Mouse (Mus musculus) MEL (cell line): ENCODE measurements at regions not wholly inside any gene's neighbourhood (a gene's known extent, or its start where the extent isn't known, plus 50 kb on each side); places are given as distances from the start of the nearest gene placed in this dataset.

Experiments used
- DNase-seq: peaks from one replicate; pipeline ENCODE4 v3.0.0; 2011; ENCODE audit warnings: low read depth, low spot score
- H3K27ac ChIP-seq: 2 replicates; pipeline ENCODE4 v1.5.1; 2012; ENCODE audit warnings: low read depth, mild to moderate bottlenecking, control low read depth, low read length, moderate library complexity; ENCODE audit not compliant: control insufficient read depth
- H3K27me3 ChIP-seq, 2 experiments: fragments of 150-350 bp in 1 of 2; sonication (generic) in 1 of 2; 2 replicates each; pipeline ENCODE4 v1.6.1; 2012; ENCODE audit warnings: low read length in 2 of 2, mild to moderate bottlenecking in 2 of 2, improper control_type of control experiment in 1 of 2, moderate library complexity in 1 of 2; ENCODE audit not compliant: insufficient read depth in 2 of 2, control insufficient read depth in 1 of 2
- H3K36me3 ChIP-seq, 2 experiments: 2 replicates each; pipeline ENCODE4 v1.6.1; 2012 to 2014; ENCODE audit warnings: low read length in 2 of 2, improper control_type of control experiment in 1 of 2, inconsistent platforms in 1 of 2, mild to moderate bottlenecking in 1 of 2; ENCODE audit not compliant: insufficient read depth in 2 of 2, control insufficient read depth in 1 of 2
- H3K4me1 ChIP-seq, 2 experiments: fragments of 150-350 bp in 1 of 2; sonication (generic) in 1 of 2; 2 replicates each; pipeline ENCODE4 v1.6.1; 2012; ENCODE audit warnings: low read length in 2 of 2, improper control_type of control experiment in 1 of 2, mild to moderate bottlenecking in 1 of 2; ENCODE audit not compliant: insufficient read depth in 2 of 2, control insufficient read depth in 1 of 2
- H3K4me3 ChIP-seq, 2 experiments: fragments of 150-350 bp in 1 of 2; sonication (generic) in 1 of 2; 2 replicates each; pipeline ENCODE4 v1.5.1; 2012; ENCODE audit warnings: low read depth in 2 of 2, low read length in 2 of 2, mild to moderate bottlenecking in 2 of 2, moderate library complexity in 2 of 2, control low read depth in 1 of 2, improper control_type of control experiment in 1 of 2; ENCODE audit not compliant: control insufficient read depth in 1 of 2, insufficient read depth in 1 of 2
- H3K79me2 ChIP-seq: 2 replicates; pipeline ENCODE4 v1.6.1; 2012; ENCODE audit warnings: mild to moderate bottlenecking, low read length, moderate library complexity; ENCODE audit not compliant: control insufficient read depth, poor library complexity, insufficient read depth
- H3K9ac ChIP-seq: 2 replicates; pipeline ENCODE4 v1.6.1; 2012; ENCODE audit warnings: low read depth, mild to moderate bottlenecking, control low read depth, low read length, moderate library complexity; ENCODE audit not compliant: control insufficient read depth, poor library complexity, severe bottlenecking
- H3K9me3 ChIP-seq: fragments of 150-350 bp; sonication (generic); replicated peaks from 2 replicates; pipeline ENCODE4 v1.6.1; 2012; ENCODE audit warnings: mild to moderate bottlenecking, low read length, improper control_type of control experiment, moderate library complexity; ENCODE audit not compliant: insufficient read depth
- BHLHE40 ChIP-seq: IDR thresholded peaks from 2 replicates; pipeline ENCODE4 v1.6.1; 2012; ENCODE audit warnings: low read depth, mild to moderate bottlenecking, inconsistent platforms, low read length, improper control_type of control experiment, borderline replicate concordance
- CHD2 ChIP-seq: IDR thresholded peaks from 2 replicates; pipeline ENCODE4 v1.6.1; 2011; ENCODE audit warnings: low read length, improper control_type of control experiment
- CTCF ChIP-seq, 3 experiments: IDR thresholded peaks in 2 of 3; conservative IDR thresholded peaks in 1 of 3; 2 replicates each; pipeline ENCODE4 v1.5.1; 2011 to 2012; ENCODE audit warnings: low read length in 3 of 3, low read depth in 2 of 3, mild to moderate bottlenecking in 2 of 3, improper control_type of control experiment in 1 of 3, inconsistent platforms in 1 of 3, mixed read lengths in 1 of 3, moderate library complexity in 1 of 3; ENCODE audit not compliant: control insufficient read depth in 1 of 3, insufficient read depth in 1 of 3, poor library complexity in 1 of 3, severe bottlenecking in 1 of 3
- E2F4 ChIP-seq: IDR thresholded peaks from 2 replicates; pipeline ENCODE4 v1.6.1; 2011; ENCODE audit warnings: low read depth, low read length, improper control_type of control experiment, borderline replicate concordance
- ETS1 ChIP-seq: IDR thresholded peaks from 2 replicates; pipeline ENCODE4 v1.6.1; 2012; ENCODE audit warnings: low read depth, mild to moderate bottlenecking, inconsistent platforms, low read length, improper control_type of control experiment, moderate library complexity
- GABPA ChIP-seq: IDR thresholded peaks from 2 replicates; pipeline ENCODE4 v1.6.1; 2012; ENCODE audit warnings: low read depth, mild to moderate bottlenecking, inconsistent platforms, low read length, improper control_type of control experiment, moderate library complexity
- GATA1 ChIP-seq: IDR thresholded peaks from 2 replicates; pipeline ENCODE4 v1.6.1; 2011; ENCODE audit warnings: low read depth, low read length, improper control_type of control experiment
- HCFC1 ChIP-seq: IDR thresholded peaks from 2 replicates; pipeline ENCODE4 v1.6.1; 2012; ENCODE audit warnings: low read depth, mild to moderate bottlenecking, inconsistent platforms, low read length, improper control_type of control experiment, moderate library complexity
- JUND ChIP-seq: IDR thresholded peaks from 2 replicates; pipeline ENCODE4 v1.6.1; 2011; ENCODE audit warnings: low read depth, mild to moderate bottlenecking, improper control_type of control experiment, low read length
- MAFK ChIP-seq: IDR thresholded peaks from 2 replicates; pipeline ENCODE4 v1.6.1; 2011; ENCODE audit warnings: low read depth, mild to moderate bottlenecking, low read length, improper control_type of control experiment, borderline replicate concordance
- MAX ChIP-seq: IDR thresholded peaks from 2 replicates; pipeline ENCODE4 v1.6.1; 2011; ENCODE audit warnings: low read length, improper control_type of control experiment
- MEF2A ChIP-seq: IDR thresholded peaks from 2 replicates; pipeline ENCODE4 v1.6.1; 2014; ENCODE audit warnings: low read depth, mild to moderate bottlenecking, inconsistent platforms, low read length, improper control_type of control experiment; ENCODE audit not compliant: poor library complexity, insufficient replicate concordance, severe bottlenecking; ENCODE audit errors: extremely low read depth
- MXI1 ChIP-seq: IDR thresholded peaks from 2 replicates; pipeline ENCODE4 v1.6.1; 2011; ENCODE audit warnings: mild to moderate bottlenecking, low read depth, low read length, improper control_type of control experiment
- MYB ChIP-seq: IDR thresholded peaks from 2 replicates; pipeline ENCODE4 v1.6.1; 2011; ENCODE audit warnings: mild to moderate bottlenecking, low read depth, low read length, improper control_type of control experiment
- MYC ChIP-seq: IDR thresholded peaks from 2 replicates; pipeline ENCODE4 v1.6.1; 2011; ENCODE audit warnings: low read depth, mild to moderate bottlenecking, low read length, improper control_type of control experiment, moderate library complexity
- NRF1 ChIP-seq: IDR thresholded peaks from 2 replicates; pipeline ENCODE4 v1.6.1; 2014; ENCODE audit warnings: low read depth, mild to moderate bottlenecking, inconsistent platforms, low read length, improper control_type of control experiment, moderate library complexity; ENCODE audit not compliant: poor library complexity, insufficient read depth, severe bottlenecking
- POLR2AphosphoS2 ChIP-seq: IDR thresholded peaks from 2 replicates; pipeline ENCODE4 v1.6.1; 2011; ENCODE audit warnings: low read length, improper control_type of control experiment
- POLR2AphosphoS5 ChIP-seq: IDR thresholded peaks from 2 replicates; pipeline ENCODE4 v1.6.1; 2012; ENCODE audit warnings: low read depth, borderline replicate concordance, mild to moderate bottlenecking, inconsistent platforms, low read length, moderate library complexity, mixed read lengths
- RAD21 ChIP-seq: IDR thresholded peaks from 2 replicates; pipeline ENCODE4 v1.6.1; 2011; ENCODE audit warnings: mild to moderate bottlenecking, low read depth, low read length, improper control_type of control experiment
- RCOR1 ChIP-seq: IDR thresholded peaks from 2 replicates; pipeline ENCODE4 v1.6.1; 2012; ENCODE audit warnings: low read depth, mild to moderate bottlenecking, inconsistent platforms, low read length, improper control_type of control experiment
- SIN3A ChIP-seq: IDR thresholded peaks from 2 replicates; pipeline ENCODE4 v1.6.1; 2012; ENCODE audit warnings: low read length, improper control_type of control experiment, inconsistent platforms
- SMC3 ChIP-seq: IDR thresholded peaks from 2 replicates; pipeline ENCODE4 v1.6.1; 2011; ENCODE audit warnings: low read depth, low read length, improper control_type of control experiment
- TBP ChIP-seq: IDR thresholded peaks from 2 replicates; pipeline ENCODE4 v1.8.0; 2011; ENCODE audit warnings: low read depth, low read length, improper control_type of control experiment
- TCF12 ChIP-seq: IDR thresholded peaks from 2 replicates; pipeline ENCODE4 v1.6.1; 2014; ENCODE audit warnings: low read depth, mild to moderate bottlenecking, inconsistent platforms, low read length, improper control_type of control experiment, moderate library complexity
- UBTF ChIP-seq: IDR thresholded peaks from 2 replicates; pipeline ENCODE4 v1.6.1; 2012; ENCODE audit warnings: low read depth, mild to moderate bottlenecking, inconsistent platforms, low read length, improper control_type of control experiment, moderate library complexity, borderline replicate concordance; ENCODE audit not compliant: insufficient read depth

DNA sequence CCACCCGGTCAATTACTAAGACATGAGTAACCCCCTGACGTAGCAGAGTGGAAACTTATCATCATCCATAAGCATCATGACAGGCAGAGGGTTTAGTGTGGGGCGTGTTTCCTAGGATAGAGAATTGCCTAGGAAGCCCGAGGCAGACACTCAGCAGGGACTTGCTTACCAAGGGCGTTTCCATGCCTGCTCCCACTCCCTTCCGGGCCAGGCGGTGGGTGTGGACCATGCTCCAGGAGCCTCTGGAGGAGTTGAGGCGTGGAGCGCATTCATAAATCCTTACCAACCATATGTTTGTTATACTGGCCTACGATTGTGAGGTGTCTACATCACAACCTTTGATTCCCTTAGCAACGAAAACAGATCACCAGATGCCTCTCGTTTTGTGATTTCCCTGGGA, 368.2 kb downstream of the Etnk1 start:
- Histone ChIP-seq H3K27me3 (no peaks in the 10 kb centered on the region; a peak in 1 of 4 replicates), H3K4me1 (no peaks in the 10 kb centered on the region), H3K27ac (no peak overlapping the region), H3K36me3 (no peaks in the 10 kb centered on the region), H3K9ac (no peak overlapping the region), H3K9me3 (no peaks in the 10 kb centered on the region), H3K79me2 (no peaks in the 10 kb centered on the region), H3K4me3 (no peak overlapping the region)
- TF ChIP-seq RCOR1 (no peak), MAX (no peak), CTCF (IDR thresholded peaks at IDR 0.05 in 2 of 3, conservative IDR thresholded peaks at IDR 0.05 in 1 of 3; ENCODE audit: control insufficient read depth in 1 of 3, insufficient read depth in 1 of 3, low read depth in 2 of 3, low read length in 3 of 3, poor library complexity in 1 of 3, severe bottlenecking in 1 of 3) (no peak), TCF12 (no peak), MEF2A (no peak), HCFC1 (no peak), SIN3A (no peak), SMC3 (no peak), TBP (no peak), POLR2AphosphoS2 (no peak), RAD21 (no peak), BHLHE40 (no peak), NRF1 (no peak), POLR2AphosphoS5 (no peak), GATA1 (no peak), JUND (no peak), MXI1 (no peak)
- no peak for DNase-seq

DNA sequence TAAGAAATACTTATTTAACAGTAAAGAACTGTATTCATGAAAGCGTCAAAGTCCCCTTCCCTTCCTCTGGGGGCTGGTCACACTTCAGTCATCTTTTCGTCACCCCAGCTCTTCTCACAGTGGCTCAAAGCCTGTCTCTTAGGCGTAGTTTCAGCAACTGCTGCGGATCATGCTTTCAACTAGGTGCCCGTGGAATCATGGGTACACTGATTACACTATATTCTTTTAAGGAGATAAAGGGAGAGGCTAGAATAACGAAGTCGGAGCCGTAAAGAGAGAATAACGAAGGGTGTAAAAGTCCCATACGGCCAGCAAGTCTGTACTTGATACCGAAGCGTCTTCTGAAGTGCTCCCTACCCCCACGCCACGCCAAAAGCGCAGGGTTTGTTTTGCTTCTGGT, 368.7 kb downstream of the Etnk1 start:
- H3K4me1 ChIP-seq, result no peaks in the 10 kb centered on the region
- no peak for DNase-seq
- no peaks in the 10 kb centered on the region for H3K36me3 ChIP-seq
- no peak overlapping the region for H3K9ac ChIP-seq
- H3K9me3 ChIP-seq, result no peaks in the 10 kb centered on the region
- H3K79me2 ChIP-seq, result no peaks in the 10 kb centered on the region
- no peaks in the 10 kb centered on the region; a peak in 1 of 4 replicates for H3K27me3 ChIP-seq
- H3K27ac ChIP-seq, result no peak overlapping the region
- TF ChIP-seq MXI1 (no peak), E2F4 (no peak), MYC (no peak), CHD2 (no peak), HCFC1 (no peak), MEF2A (no peak), TBP (no peak), UBTF (no peak), MYB (no peak), ETS1 (no peak), TCF12 (no peak), GABPA (no peak), MAFK (no peak), GATA1 (no peak)
- H3K4me3 ChIP-seq, result no peak overlapping the region
